Mouse (Mus musculus) T-cell, adult 2 months (primary cell): ENCODE data around the gene Rps4x.
A peak's percentile ranks its signal among the peaks of the same experiment; 100 is the strongest.

Source experiments
- DNase-seq: peaks from one replicate; pipeline ENCODE4 v3.0.0; 2022; ENCODE audit warnings: low spot score

The Rps4x gene

GRCm38 (mm10) chrX:102188712-102189497 lies at the start of gene Rps4x:
Gene Rps4x, minus strand, starts transcription at chrX:102189394.
- peak; percentile 84 for DNase-seq

DNA sequence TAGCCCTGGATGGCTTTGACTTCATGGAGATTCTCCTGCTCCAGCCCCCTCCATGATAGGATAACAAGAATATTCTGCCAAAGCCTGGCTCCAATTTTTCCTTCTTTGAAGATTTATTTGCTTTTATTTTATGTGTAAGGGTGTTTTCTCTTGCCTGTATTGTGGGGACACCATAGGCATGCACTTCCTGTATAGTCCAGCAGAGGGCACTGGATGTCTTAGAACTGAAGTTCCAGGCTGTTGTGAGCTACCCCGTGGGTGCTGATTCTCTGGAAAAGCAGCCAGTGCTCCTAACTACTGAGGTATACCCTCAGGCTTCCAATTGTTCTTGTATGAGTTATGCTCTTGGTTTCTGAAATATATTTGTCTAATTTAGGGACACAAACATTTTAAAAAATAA lies 29.9 kb upstream of the Rps4x start:
- peak; percentile 22 for DNase-seq

DNA sequence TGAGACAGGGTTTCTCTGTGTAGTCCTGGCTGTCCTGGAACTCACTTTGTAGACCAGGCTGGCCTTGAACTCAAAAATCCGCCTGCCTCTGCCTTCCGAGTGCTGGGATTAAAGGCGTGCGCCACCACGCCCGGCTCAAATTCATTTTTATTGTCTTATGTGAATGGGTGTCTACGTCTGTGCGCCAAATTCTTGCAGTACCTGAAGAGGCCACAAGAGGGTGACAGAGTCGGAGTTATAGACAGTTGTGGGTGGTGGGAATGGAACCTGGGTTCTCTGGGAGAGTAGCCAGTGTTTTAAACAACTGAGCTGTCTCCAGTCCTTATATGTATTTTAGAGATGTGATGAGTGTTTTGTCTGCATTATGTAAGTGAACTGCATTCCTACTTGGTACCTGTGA lies 26.2 kb upstream of the Rps4x start:
- peak; percentile 36 for DNase-seq

GRCm38 (mm10) chrX:102190840-102191239 lies 1.6 kb upstream of the Rps4x start:
- no peak for DNase-seq

DNA sequence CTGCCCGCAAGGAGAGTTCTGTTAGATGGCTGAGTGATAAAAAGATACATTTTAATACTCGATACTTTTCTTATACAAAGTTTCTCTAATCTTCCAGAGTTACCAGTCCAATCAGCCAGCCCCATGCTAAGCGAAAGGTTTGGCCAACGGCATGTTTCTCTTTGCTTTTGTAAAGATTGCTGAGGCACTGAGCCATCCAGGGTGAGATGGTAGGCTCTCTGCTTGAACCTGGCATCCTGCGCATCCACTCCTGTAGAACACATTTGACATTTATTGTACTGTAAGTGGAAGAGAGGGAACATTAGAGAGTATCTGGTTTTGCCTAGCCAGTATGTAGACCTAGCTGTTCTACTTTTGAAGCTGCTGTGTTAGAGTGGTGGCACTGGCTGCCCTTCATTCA lies 387 bp upstream of the Rps4x start:
- DNase-seq, result no peak

GRCm38 (mm10) chrX:102187023-102187699 lies 2.0 kb downstream of the Rps4x start:
- DNase-seq, result peak; percentile 23

GRCm38 (mm10) chrX:102182575-102182974 lies 6.6 kb downstream of the Rps4x start:
- DNase-seq, result no peak

GRCm38 (mm10) chrX:102175538-102176287 lies 13.5 kb downstream of the Rps4x start:
- no peak for DNase-seq

DNA sequence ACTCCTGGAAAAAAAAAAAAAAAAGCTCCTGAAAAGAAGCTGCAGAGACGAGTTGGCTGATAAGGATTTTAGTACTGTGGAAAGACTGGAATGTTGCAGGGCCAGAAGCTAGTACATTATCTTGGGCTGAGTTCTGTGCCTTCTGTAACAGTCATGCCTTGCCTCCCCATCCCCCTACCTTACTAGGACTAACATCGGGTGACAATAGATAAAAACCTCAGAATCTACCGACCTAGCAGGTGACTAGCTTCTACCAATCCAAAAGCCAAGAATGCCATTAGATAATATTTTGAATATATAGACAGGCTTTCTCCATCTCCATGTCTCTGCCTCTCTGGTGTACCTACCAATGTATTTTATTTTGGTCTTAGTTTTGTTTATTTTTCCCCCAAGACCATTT lies 18.3 kb downstream of the Rps4x start:
- DNase-seq, result no peak

GRCm38 (mm10) chrX:102170135-102170534 lies 19.1 kb downstream of the Rps4x start:
- no peak for DNase-seq

DNA sequence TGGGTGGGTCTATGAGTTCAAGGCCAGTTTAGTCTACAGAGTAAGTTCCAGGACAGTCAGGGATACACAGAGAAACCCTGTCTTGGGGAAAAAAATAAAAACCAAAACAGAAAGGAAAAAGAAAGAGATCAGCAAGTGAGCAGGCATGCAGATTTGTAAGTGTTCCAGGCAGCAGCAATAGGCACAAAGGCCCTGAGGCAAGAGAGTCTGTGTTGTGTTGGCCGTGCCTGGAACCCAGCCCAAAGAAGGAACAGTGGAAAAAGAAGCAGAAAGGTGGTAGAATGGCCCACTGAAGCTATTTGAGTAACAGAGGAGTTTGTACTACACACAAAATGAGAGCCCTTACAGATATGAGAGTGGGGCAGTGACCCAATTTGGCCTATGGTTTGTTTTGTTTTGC lies 19.5 kb downstream of the Rps4x start:
- no peak for DNase-seq

DNA sequence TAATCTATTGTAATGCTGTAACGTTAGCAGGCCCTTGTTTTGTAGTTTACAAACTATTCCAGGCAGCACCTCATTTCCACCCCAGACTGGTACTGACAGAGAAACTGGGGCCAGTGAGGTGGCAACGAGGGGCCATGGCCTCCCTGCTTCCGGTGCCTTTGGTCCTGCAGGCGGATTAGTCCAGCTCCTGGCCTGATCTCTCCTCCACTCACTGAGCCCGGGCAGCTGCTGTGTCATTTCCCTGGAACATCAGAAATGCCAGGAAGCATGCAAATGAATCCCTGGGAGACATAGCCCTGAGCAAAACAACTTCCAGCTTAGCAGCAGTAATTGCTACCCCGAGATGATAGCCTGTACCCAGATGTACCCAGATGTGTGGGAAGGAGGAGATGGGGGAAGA lies 22.2 kb downstream of the Rps4x start:
- no peak for DNase-seq

- no peak for DNase-seq
Observed at GRCm38 (mm10) chrX:102166521-102166920, 22.7 kb downstream of the Rps4x start.

DNA sequence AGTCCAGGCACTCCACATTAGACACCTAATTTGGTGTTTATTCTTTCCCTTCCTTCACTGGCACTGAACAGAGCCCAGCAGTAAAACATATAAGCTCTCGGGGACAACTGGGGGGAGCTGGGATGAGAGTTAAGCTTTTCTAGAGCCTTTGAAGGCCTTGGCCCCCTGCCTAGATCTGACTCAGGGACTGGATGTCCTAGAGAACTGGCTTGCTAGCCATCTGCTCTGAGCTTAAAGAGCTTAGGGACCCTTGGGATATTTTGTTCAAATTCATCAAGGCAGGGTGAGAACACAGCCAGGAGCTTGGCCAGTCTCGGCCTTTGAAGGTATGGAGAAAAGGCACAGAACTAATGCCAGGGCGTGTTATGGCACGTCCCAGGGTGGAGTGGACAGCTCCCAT lies 25.7 kb downstream of the Rps4x start:
- no peak for DNase-seq

DNA sequence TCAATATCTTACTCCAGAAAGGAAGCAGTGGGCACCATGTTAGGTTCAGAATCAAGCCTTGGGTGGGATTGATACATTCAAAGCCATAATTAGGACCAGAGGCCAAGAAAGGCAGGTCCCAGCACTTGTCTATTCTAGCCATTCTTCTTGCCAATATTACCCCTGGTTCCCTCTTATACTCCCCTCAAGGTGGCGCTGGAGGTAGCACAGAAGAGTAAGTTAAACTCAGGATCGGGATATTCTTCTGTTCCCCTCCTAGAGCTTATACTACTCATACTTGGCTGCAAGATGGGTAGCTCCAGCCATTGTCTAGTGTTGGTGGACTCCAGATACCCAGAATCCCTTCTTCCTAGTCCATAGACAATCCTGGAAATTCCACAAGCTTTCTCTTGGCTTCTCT lies 26.1 kb downstream of the Rps4x start:
- DNase-seq, result no peak

- DNase-seq, result no peak
Observed at GRCm38 (mm10) chrX:102160528-102160927, 28.7 kb downstream of the Rps4x start.

GRCm38 (mm10) chrX:102159778-102160177 lies 29.4 kb downstream of the Rps4x start:
- DNase-seq, result peak; percentile 27

DNA sequence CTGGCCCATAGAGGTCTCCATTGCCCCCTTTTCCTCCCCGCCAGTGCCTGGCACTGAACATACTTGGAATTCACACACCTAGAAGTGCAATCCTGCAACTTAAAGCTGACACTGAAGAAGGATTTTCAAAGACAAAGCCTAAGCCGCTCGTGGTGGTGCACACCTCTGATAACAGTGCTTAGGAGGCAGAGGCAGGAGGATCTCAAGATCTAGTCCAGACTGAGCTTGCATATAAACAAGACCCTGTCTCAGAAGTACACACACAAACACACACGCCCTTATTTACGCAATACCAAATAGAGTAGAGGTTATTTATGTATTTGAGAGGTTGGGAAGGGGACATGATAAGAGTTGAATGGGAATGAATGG lies 31.8 kb downstream of the Rps4x start:
- DNase-seq, result no peak

DNA sequence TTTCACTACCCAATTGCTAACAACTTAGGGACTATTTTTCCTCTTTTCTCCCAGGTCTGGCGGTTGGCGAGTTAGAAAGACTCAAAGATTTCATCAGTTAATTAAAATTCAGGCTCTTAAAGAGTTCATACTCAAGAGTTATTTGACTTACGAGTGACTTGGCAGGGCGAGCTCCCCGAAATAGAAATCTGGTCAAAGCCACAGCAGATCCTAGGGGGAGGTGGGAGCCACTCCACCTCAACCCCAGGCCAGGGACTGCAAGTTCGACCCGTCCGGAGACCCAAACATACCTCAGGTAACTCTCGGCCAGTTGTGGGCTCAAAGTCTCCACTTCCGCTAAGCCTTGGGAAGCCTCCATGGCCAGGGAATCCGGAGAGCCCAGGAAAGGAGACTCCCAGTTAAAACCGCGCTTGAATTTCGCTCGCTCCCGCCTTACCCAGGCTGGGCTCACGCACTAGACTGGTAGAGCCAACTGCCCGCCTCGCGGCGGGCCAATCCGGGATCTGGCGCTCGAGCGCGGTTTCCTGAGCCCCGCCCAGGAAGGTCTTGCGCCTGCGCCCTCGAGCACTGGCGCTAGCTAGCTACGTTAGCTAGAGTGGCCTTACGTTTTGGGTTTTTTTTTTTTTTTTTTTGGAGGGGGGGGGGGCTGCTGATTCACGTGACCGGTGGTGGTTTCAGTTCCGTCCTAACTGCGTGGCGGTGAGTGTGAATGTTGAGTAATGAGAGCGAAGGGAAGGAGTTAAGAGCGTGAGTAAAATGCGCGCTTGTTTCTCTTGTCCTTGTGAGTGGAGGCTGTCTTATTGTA lies 32.4 kb downstream of the Rps4x start, which contains the start of gene Ercc6l:
TSS of gene Ercc6l (minus strand) at position 474 of the 805 bp plus-strand sequence.
- peak; percentile 93 for DNase-seq

DNA sequence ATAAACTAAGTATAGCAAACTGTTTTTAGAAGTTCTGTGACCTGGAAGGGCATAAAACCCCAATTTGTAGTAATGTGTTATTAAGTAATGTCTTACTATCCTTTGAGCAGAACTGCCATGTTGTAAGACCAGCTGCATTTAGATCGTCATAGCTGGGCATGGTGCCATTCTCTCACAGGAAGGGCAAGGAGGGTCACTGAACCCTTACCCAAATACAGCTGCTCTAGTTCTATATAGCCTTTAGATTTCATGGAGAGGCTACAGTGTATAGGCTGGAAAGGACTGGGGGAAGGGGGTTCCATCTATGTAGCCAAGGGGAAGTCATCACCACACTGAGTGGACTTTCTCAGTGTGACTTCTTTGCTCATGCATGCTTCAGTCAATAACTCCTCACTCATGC lies 48.0 kb downstream of the Rps4x start:
- no peak for DNase-seq
